Mouse (Mus musculus) C2C12 (cell line): Measurements from ENCODE around the gene Abca14. TPM values are rescaled to one million over a fixed set of nuclear protein-coding genes. Genes with fewer than 3 reads are reported as not detected.

Experiments
- H3K27me3 ChIP-seq: one replicate; pipeline ENCODE4 v1.6.1; 2011; ENCODE audit not compliant: control insufficient read depth, insufficient read depth, insufficient read length
- H3K36me3 ChIP-seq: one replicate; pipeline ENCODE4 v1.6.1; 2011; ENCODE audit not compliant: control insufficient read depth, insufficient read depth
- H3K4me3 ChIP-seq: one replicate; pipeline ENCODE4 v1.5.1; 2011; ENCODE audit warnings: mild to moderate bottlenecking, control low read depth; ENCODE audit not compliant: poor library complexity, insufficient read depth, severe bottlenecking
- H3K79me2 ChIP-seq: one replicate; pipeline ENCODE4 v1.6.1; 2011; ENCODE audit not compliant: control insufficient read depth, insufficient read depth
- H3K79me3 ChIP-seq: one replicate; pipeline ENCODE4 v1.6.1; 2011; ENCODE audit warnings: low read depth, control low read depth
- H3ac ChIP-seq: one replicate; pipeline ENCODE3; 2011; ENCODE audit warnings: low read depth; ENCODE audit not compliant: control insufficient read depth, insufficient read length
- CEBPB ChIP-seq: IDR thresholded peaks from one replicate; pipeline ENCODE4 v1.6.1; 2011; ENCODE audit warnings: low read depth, mild to moderate bottlenecking, control low read depth, moderate library complexity
- CTCF ChIP-seq: IDR thresholded peaks from one replicate; pipeline ENCODE4 v1.5.1; 2011; ENCODE audit not compliant: control insufficient read depth, insufficient read depth, insufficient read length
- FOSL1 ChIP-seq: IDR thresholded peaks from one replicate; pipeline ENCODE4 v1.8.0; 2011; ENCODE audit warnings: mild to moderate bottlenecking, low read length; ENCODE audit not compliant: poor library complexity, insufficient read depth, severe bottlenecking
- MAX ChIP-seq: IDR thresholded peaks from one replicate; pipeline ENCODE4 v1.6.1; 2011; ENCODE audit warnings: mild to moderate bottlenecking, control low read depth
- MYOD1 ChIP-seq: IDR thresholded peaks from one replicate; pipeline ENCODE4 v1.6.1; 2011; ENCODE audit warnings: low read depth; ENCODE audit not compliant: control insufficient read depth, insufficient read length
- MYOG ChIP-seq: IDR thresholded peaks from one replicate; pipeline ENCODE4 v1.6.1; 2011; ENCODE audit not compliant: control insufficient read depth, insufficient read length; ENCODE audit errors: extremely low read depth
- USF1 ChIP-seq: IDR thresholded peaks from one replicate; pipeline ENCODE4 v1.6.1; 2011; ENCODE audit warnings: low read depth, mild to moderate bottlenecking, control low read depth, moderate library complexity
- polyA plus RNA-seq: library from polyadenylated mRNA; unstranded; fragments of >200 nt; fragmentation: generic; extraction: Trizol; gene quantifications from one replicate; pipeline ENCODE4 v1.2.1, GENCODE M21; 2012; ENCODE audit warnings: missing spikeins

Gene Abca14
- polyA plus RNA-seq, 1 experiment = not detected

- H3K79me3 ChIP-seq = no peaks in the 10 kb centered on the region
- no peaks in the 10 kb centered on the region for H3K27me3 ChIP-seq
- no peak within 1 kb of the TSS for H3K4me3 ChIP-seq
- no peaks in the 10 kb centered on the region for H3K36me3 ChIP-seq
- no peak within 1 kb of the TSS for H3ac ChIP-seq
- no peak for TF ChIP-seq MAX
- TF ChIP-seq FOSL1 = no peak
- no peak for TF ChIP-seq MYOG
- no peak for TF ChIP-seq CTCF
- TF ChIP-seq MYOD1 = no peak
- no peak for TF ChIP-seq USF1
- no peak for TF ChIP-seq CEBPB
- H3K79me2 ChIP-seq = no peaks in the 10 kb centered on the region
Measured at GRCm38 (mm10) chr7:120173603-120174244, 30.0 kb upstream of the Abca14 start, which contains the start of gene Anks4b. Gene Anks4b (plus strand): TSS chr7:120173858.

- no peak overlapping the region for H3ac ChIP-seq
- no peaks in the 10 kb centered on the region for H3K79me2 ChIP-seq
- no peaks in the 10 kb centered on the region for H3K27me3 ChIP-seq
- no peak for TF ChIP-seq MYOG
- no peak for TF ChIP-seq MYOD1
- no peak for TF ChIP-seq CEBPB
- no peak for TF ChIP-seq CTCF
- no peak for TF ChIP-seq MAX
- no peak for TF ChIP-seq USF1
- TF ChIP-seq FOSL1 = no peak
- no peak overlapping the region for H3K4me3 ChIP-seq
- no peaks in the 10 kb centered on the region for H3K79me3 ChIP-seq
- H3K36me3 ChIP-seq = no peaks in the 10 kb centered on the region
Measured at GRCm38 (mm10) chr7:120174723-120175504, 28.8 kb upstream of the Abca14 start.

- H3K79me3 ChIP-seq = no peaks in the 10 kb centered on the region
- no peaks in the 10 kb centered on the region for H3K27me3 ChIP-seq
- no peak overlapping the region for H3ac ChIP-seq
- no peak for TF ChIP-seq MAX
- TF ChIP-seq USF1 = no peak
- no peak for TF ChIP-seq CTCF
- TF ChIP-seq MYOG = no peak
- TF ChIP-seq FOSL1 = no peak
- TF ChIP-seq CEBPB = no peak
- no peak for TF ChIP-seq MYOD1
- no peaks in the 10 kb centered on the region for H3K79me2 ChIP-seq
- no peaks in the 10 kb centered on the region for H3K36me3 ChIP-seq
- no peak overlapping the region for H3K4me3 ChIP-seq
Measured at GRCm38 (mm10) chr7:120177611-120178010, 26.1 kb upstream of the Abca14 start.

GRCm38 (mm10) chr7:120178935-120179334, 24.8 kb upstream of the Abca14 start:
- Histone ChIP-seq H3ac (no peak overlapping the region), H3K79me3 (no peaks in the 10 kb centered on the region), H3K4me3 (no peak overlapping the region), H3K36me3 (no peaks in the 10 kb centered on the region), H3K27me3 (no peaks in the 10 kb centered on the region), H3K79me2 (no peaks in the 10 kb centered on the region)
- TF ChIP-seq MYOD1 = no peak
- TF ChIP-seq USF1 = no peak
- no peak for TF ChIP-seq CEBPB
- TF ChIP-seq MAX = no peak
- no peak for TF ChIP-seq MYOG
- TF ChIP-seq FOSL1 = no peak
- no peak for TF ChIP-seq CTCF

- TF ChIP-seq USF1 = no peak
- TF ChIP-seq MYOG = no peak
- peak; percentile 58 for TF ChIP-seq CEBPB
- no peak for TF ChIP-seq CTCF
- H3ac ChIP-seq = no peak overlapping the region
- no peaks in the 10 kb centered on the region for H3K79me2 ChIP-seq
Measured at GRCm38 (mm10) chr7:120180547-120180946, 23.2 kb upstream of the Abca14 start.

More at GRCm38 (mm10) chr7:120180547-120180946, 23.2 kb upstream of the Abca14 start:
- Histone ChIP-seq H3K27me3 (no peaks in the 10 kb centered on the region), H3K36me3 (no peaks in the 10 kb centered on the region), H3K79me3 (no peaks in the 10 kb centered on the region), H3K4me3 (no peak overlapping the region)
